Mouse (Mus musculus) neural tube, embryonic 14.5 days (tissue): ENCODE measurements around the gene Ceacam15. TPM values are rescaled to one million over a fixed set of nuclear protein-coding genes. Genes with fewer than 3 reads are reported as not detected.
"Not testable (repeated sequence)": the region's sequence is repeated elsewhere in the genome, so short reads cannot be mapped to it uniquely, and the experiment has no call there.

Experiments
- ATAC-seq: fragments of 200-750 bp; cut with Nextera tagmentation; 2 replicates; pipeline ENCODE4 v1.8.0; 2017; ENCODE audit warnings: low read depth, mild to moderate bottlenecking, moderate TSS enrichment, moderate library complexity
- H3K27ac ChIP-seq: fragments of 300-500 bp; sonication (generic); 2 replicates; pipeline ENCODE4 v1.5.1; 2014; ENCODE audit warnings: low read depth, mild to moderate bottlenecking, control low read depth, low read length, moderate library complexity, mixed read lengths
- H3K27me3 ChIP-seq: fragments of 300-500 bp; sonication (generic); 2 replicates; pipeline ENCODE4 v1.6.1; 2014; ENCODE audit warnings: low read length; ENCODE audit not compliant: control insufficient read depth, insufficient read depth
- H3K36me3 ChIP-seq: fragments of 300-500 bp; sonication (generic); 2 replicates; pipeline ENCODE4 v1.6.1; 2014; ENCODE audit warnings: low read length, mixed read lengths; ENCODE audit not compliant: control insufficient read depth, insufficient read depth
- H3K4me1 ChIP-seq: fragments of 300-500 bp; sonication (generic); 2 replicates; pipeline ENCODE4 v1.6.1; 2014; ENCODE audit warnings: low read length; ENCODE audit not compliant: control insufficient read depth, insufficient read depth
- H3K4me2 ChIP-seq: fragments of 300-500 bp; sonication (generic); 2 replicates; pipeline ENCODE4 v1.6.1; 2014; ENCODE audit warnings: mild to moderate bottlenecking, low read depth, low read length, control low read depth
- H3K4me3 ChIP-seq: fragments of 300-500 bp; sonication (generic); 2 replicates; pipeline ENCODE4 v1.5.1; 2014; ENCODE audit warnings: low read depth, low read length, control low read depth, mixed read lengths
- H3K9ac ChIP-seq: fragments of 300-500 bp; sonication (generic); replicated peaks from 2 replicates; pipeline ENCODE4 v1.6.1; 2014; ENCODE audit warnings: low read depth, mild to moderate bottlenecking, control low read depth, low read length, mixed read lengths
- H3K9me3 ChIP-seq: fragments of 300-500 bp; sonication (generic); 2 replicates; pipeline ENCODE4 v1.6.1; 2016; ENCODE audit warnings: low read length; ENCODE audit not compliant: control insufficient read depth
- WGBS: fragments of 180-500 bp; shearing (Covaris S2); extraction: QIAGEN DNeasy Blood & Tissue Kit; methylation state at CpG from one replicate; pipeline ENCODE4 v1.1.7; 2014; 5-methylcytosine and 5-hydroxymethylcytosine counted together
- polyA plus RNA-seq: library from polyadenylated mRNA; unstranded; fragments of >200 nt; fragmentation: Nextera tagmentation; extraction: Ambion mirVana; gene quantifications from 2 replicates; pipeline ENCODE4 v1.2.1, GENCODE M21; 2014

Ceacam15 gene
- polyA plus RNA-seq, 1 experiment from 2014 or later = not detected

GRCm38 (mm10) chr7:16639028-16639427, 36.5 kb downstream of the Ceacam15 start:
- WGBS = 39% methylated on average over 3 of the region's 3 CpGs
- H3K27me3 ChIP-seq = no peaks in the 10 kb centered on the region
- H3K4me1 ChIP-seq = no peaks in the 10 kb centered on the region
- 0 out of 2 replicates have a peak, but pooled peaks have one; percentile 44 for ATAC-seq
- H3K9ac ChIP-seq = no peak overlapping the region
- no peaks in the 10 kb centered on the region for H3K9me3 ChIP-seq
- H3K4me3 ChIP-seq = no peak overlapping the region
- no peaks in the 10 kb centered on the region for H3K36me3 ChIP-seq
- H3K27ac ChIP-seq = no peak overlapping the region
- H3K4me2 ChIP-seq = no peak overlapping the region

GRCm38 (mm10) chr7:16635116-16635515, 40.4 kb downstream of the Ceacam15 start:
- ATAC-seq = no peak
- no peaks in the 10 kb centered on the region for H3K27me3 ChIP-seq
- H3K36me3 ChIP-seq = no peaks in the 10 kb centered on the region
- no peak overlapping the region for H3K27ac ChIP-seq
- no peaks in the 10 kb centered on the region for H3K9me3 ChIP-seq
- 72% methylated on average over 3 of the region's 3 CpGs for WGBS
- no peaks in the 10 kb centered on the region for H3K4me1 ChIP-seq
- H3K4me3 ChIP-seq = no peak overlapping the region
- H3K4me2 ChIP-seq = no peak overlapping the region
- no peak overlapping the region for H3K9ac ChIP-seq

GRCm38 (mm10) chr7:16633913-16634312, 41.6 kb downstream of the Ceacam15 start:
- not testable (repeated sequence) for H3K9me3 ChIP-seq, H3K27ac ChIP-seq, H3K27me3 ChIP-seq, H3K4me1 ChIP-seq, H3K9ac ChIP-seq, H3K4me2 ChIP-seq, ATAC-seq, H3K36me3 ChIP-seq, H3K4me3 ChIP-seq
- 13% methylated on average over 10 of the region's 10 CpGs for WGBS

GRCm38 (mm10) chr7:16631932-16632331, 43.6 kb downstream of the Ceacam15 start:
- Histone ChIP-seq H3K27ac (no peak overlapping the region), H3K9me3 (no peaks in the 10 kb centered on the region), H3K9ac (no peak overlapping the region), H3K27me3 (no peaks in the 10 kb centered on the region), H3K36me3 (no peaks in the 10 kb centered on the region), H3K4me3 (no peak overlapping the region), H3K4me2 (no peak overlapping the region), H3K4me1 (no peaks in the 10 kb centered on the region)
- WGBS = 75% methylated on average over 4 of the region's 4 CpGs
- ATAC-seq = no peak

GRCm38 (mm10) chr7:16631025-16631424, 44.5 kb downstream of the Ceacam15 start:
- Histone ChIP-seq H3K4me2 (no peak overlapping the region), H3K4me1 (no peaks in the 10 kb centered on the region), H3K36me3 (no peaks in the 10 kb centered on the region), H3K4me3 (no peak overlapping the region), H3K9me3 (no peaks in the 10 kb centered on the region), H3K9ac (no peak overlapping the region), H3K27ac (no peak overlapping the region), H3K27me3 (no peaks in the 10 kb centered on the region)
- no peak for ATAC-seq
- 83% methylated on average over 4 of the region's 4 CpGs for WGBS

GRCm38 (mm10) chr7:16629598-16630296, 45.8 kb downstream of the Ceacam15 start:
- Histone ChIP-seq H3K9ac (no peak overlapping the region), H3K9me3 (no peaks in the 10 kb centered on the region), H3K4me1 (no peaks in the 10 kb centered on the region), H3K27ac (no peak overlapping the region), H3K4me2 (no peak overlapping the region), H3K27me3 (no peaks in the 10 kb centered on the region), H3K36me3 (no peaks in the 10 kb centered on the region), H3K4me3 (no peak overlapping the region)
- 16% methylated on average over 10 of the region's 10 CpGs for WGBS
- ATAC-seq = no peak

- peak overlapping the region; percentile 19; the same call in 1 of the 2 replicates for H3K4me2 ChIP-seq
- H3K9me3 ChIP-seq = no peaks in the 10 kb centered on the region
- H3K4me1 ChIP-seq = no peaks in the 10 kb centered on the region
- ATAC-seq = peak; percentile 86
- H3K4me3 ChIP-seq = no peak overlapping the region
- WGBS = 31% methylated on average over 12 of the region's 12 CpGs
- no peaks in the 10 kb centered on the region for H3K27me3 ChIP-seq
- no peak overlapping the region for H3K27ac ChIP-seq
- H3K9ac ChIP-seq = no peak overlapping the region
- no peaks in the 10 kb centered on the region for H3K36me3 ChIP-seq
These were observed 47.3 kb downstream of the Ceacam15 start for GRCm38 (mm10) chr7:16628096-16628771.

- Histone ChIP-seq H3K9ac (no peak overlapping the region), H3K27ac (no peak overlapping the region), H3K9me3 (no peaks in the 10 kb centered on the region), H3K4me3 (no peak overlapping the region), H3K4me2 (no peak overlapping the region), H3K4me1 (no peaks in the 10 kb centered on the region), H3K27me3 (no peaks in the 10 kb centered on the region), H3K36me3 (no peaks in the 10 kb centered on the region)
- no peak for ATAC-seq
These were observed 51.8 kb downstream of the Ceacam15 start for GRCm38 (mm10) chr7:16623687-16624086.

- 52% methylated on average over 4 of the region's 4 CpGs for WGBS
- Histone ChIP-seq H3K4me1 (no peaks in the 10 kb centered on the region), H3K9ac (no peak overlapping the region), H3K9me3 (no peaks in the 10 kb centered on the region), H3K4me3 (no peak overlapping the region), H3K4me2 (no peak overlapping the region), H3K27me3 (no peaks in the 10 kb centered on the region), H3K27ac (no peak overlapping the region), H3K36me3 (no peaks in the 10 kb centered on the region)
- no peak for ATAC-seq
These were observed 52.4 kb downstream of the Ceacam15 start for GRCm38 (mm10) chr7:16623131-16623530.
